Mouse (Mus musculus) activated CD4-positive, CD25-positive, alpha-beta regulatory T cell, adult 4 months (primary cell): ENCODE measurements around the gene Ednrb. TPM values are rescaled to one million over a fixed set of nuclear protein-coding genes. Genes with fewer than 3 reads are reported as not detected.

ENCODE experiments used
- ATAC-seq: one replicate; pipeline ENCODE4 v1.8.0; 2017
- polyA plus RNA-seq, 2 experiments: library from polyadenylated mRNA; unstranded; fragments of 100-300 nt; shearing (Covaris generic); gene quantifications; one replicate each; pipeline ENCODE4 v1.2.1; 2017

Ednrb gene
- not detected for polyA plus RNA-seq

DNA sequence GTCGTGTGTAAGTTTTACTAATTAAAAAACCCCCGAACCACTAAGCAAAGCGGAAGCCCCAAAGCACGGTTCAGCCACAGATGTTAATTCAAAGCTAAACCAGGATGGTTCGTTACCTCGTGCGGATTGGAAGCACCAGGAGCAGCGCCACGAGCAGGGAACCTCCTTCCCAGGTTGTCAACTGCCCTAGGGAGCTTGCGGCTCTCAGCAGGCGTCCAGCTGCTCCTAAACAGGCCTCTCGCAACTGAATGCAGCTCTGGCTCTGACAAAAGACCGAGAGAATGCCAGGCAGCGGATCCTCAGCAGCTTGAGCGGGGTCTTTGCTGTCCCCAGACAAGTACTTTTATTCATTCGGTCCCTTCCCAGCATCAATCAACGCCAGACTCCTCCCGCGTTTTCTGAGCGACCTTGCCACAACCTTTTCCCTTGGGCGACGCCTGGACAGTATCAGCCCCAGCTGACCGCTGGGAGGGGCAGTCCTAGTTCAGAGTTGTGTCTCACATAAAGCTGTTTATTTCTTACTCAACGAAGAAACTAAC is at the start of gene Ednrb:
Gene Ednrb (minus strand): TSS at position 392 of the 539 bp plus-strand sequence.
- peak; percentile 28 for ATAC-seq

DNA sequence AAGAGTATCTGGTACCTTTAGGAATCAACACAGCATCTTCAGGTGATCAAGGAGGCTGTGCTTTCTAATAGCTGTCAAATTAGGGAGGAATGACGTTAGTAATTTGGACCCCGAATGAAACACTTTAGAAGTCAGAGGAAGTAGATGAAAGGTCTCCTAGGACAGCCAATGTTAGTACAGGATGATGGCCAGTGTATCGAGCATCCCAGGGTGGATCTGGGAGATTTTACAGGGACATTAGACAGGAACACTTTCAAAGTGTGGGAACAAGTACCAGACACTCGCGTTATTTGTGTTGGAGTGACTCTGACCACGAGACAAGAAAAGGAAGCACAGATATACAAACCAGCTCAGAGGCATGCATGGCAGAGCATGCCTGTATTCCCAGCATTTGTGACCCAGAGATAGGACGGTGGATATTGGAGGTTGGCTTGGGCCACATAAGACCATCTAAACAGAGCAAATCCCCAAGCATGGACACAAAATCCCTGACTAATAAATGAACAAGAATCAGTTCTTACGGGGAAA is 48.3 kb upstream of the Ednrb start:
- no peak for ATAC-seq

DNA sequence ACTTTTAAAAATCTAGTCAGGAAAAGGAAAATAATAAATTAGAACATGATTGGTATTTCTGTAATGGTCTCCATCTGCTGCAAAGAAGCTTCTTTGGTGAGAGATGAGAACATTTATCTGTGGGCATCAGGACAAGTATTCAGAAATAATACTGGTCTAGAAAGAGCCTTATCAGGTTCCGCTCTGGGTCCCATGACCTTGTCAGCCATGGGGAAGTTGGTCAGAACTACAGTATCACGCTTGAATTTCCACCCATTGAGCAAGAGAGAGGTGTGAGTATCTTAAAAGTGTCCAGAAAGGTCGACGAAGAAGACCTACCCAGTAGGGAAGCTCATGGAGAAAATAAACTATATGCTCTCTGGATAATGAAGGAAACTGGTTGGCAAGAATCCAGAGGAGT is 46.6 kb upstream of the Ednrb start:
- ATAC-seq = no peak

DNA sequence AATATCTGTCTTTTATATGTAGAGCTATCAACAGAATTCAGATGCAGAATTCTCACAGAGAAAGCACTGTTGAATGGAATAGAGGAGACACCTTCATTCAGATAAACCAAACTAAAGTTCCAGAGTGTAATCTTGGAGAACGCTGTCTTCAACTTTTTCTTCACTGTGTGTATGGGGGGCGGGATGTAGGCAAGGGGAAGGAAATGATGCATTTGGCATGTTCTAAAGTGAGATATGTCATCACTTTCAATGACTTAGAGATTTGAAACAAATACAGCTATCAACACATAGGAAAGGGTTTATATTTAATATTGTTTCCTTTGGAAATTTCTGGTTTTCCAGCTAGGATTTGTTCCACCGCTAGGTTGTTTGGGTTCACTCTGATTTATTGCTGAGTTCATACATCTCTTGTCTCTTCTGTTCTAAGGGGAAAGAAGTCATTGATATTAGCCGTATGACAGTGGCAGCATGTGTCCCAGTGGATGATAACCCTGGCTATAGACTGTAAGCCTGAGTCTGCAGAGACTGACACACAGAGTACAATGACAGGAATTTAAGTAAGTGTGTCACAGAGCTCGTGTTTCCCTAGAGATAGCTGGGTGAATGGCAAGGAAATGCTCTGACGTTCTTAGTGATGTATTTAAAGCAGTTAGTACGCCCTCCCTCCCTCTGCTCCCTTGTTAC is 40.8 kb upstream of the Ednrb start:
- ATAC-seq = no peak

DNA sequence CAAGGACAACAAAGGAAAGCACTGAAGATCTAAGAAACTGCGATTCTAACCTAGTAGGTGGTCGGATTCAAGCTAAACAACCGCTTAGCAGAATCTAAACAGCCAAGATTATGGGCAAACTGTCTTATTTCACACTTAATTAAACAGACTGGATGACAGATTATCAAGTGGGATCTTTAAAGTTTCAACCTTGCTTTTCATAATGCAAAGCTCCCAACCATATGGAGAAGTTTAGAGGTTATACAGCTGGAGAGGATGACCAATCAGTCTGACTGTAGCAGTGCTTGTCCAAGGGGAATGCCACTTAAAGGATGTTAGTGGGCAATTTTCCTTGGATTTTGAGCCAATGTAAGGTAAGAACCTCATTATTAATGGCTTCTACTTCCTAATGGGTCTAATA is 38.7 kb upstream of the Ednrb start:
- no peak for ATAC-seq

DNA sequence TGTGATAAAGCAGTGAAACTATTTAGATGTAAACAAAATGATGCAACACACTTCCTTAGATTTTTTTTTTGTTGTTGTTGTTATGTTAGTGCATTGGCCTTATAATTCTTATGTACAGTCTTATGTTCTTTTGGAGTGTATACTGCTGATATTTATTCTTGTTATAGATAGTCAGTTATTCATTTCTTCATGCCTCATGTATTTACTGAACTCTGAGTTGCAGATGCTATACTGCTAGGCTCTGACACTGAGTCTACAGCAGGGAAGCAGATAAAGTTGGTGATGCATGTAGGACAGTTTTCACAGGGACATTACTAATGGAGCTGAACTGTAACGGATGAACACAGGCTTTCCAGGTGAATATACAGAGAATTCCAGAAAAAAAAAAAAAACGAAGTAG is 32.9 kb upstream of the Ednrb start:
- no peak for ATAC-seq

DNA sequence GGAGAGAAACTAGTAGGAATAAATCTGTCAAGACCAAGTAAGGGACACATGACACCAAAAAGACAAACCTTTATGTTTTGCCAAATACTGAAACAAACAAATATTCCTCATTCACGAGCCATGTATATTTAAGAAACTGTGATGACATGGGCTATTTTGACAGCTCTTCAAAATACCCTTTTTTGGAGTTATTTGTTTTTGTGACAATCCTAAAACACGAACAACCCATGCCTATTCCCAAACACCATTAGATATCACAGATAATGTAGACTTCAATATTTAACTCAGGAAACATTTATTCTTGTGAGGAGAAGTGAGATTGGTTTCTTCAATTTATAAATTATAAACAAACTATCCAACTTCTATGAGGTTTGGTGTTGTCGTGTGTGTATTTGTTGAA is 32.4 kb upstream of the Ednrb start:
- ATAC-seq = no peak

DNA sequence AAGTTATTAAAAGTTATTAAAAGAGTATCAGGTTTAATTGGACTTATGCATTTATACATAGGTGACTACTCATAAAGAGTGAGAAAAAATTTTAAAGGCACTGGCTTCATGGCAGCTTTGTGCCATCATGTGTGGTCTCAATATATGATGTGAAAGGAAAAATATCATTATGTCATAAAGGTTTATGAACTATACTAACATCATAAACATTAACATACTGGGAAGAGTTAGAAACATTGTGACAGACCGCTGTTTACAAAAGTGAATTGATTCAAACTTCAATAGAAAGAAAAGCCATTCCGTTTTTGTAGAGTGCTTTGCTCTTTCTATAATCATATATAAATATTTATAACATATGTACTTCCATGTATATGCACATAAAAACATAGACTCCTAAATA is 22.4 kb upstream of the Ednrb start:
- ATAC-seq = no peak

DNA sequence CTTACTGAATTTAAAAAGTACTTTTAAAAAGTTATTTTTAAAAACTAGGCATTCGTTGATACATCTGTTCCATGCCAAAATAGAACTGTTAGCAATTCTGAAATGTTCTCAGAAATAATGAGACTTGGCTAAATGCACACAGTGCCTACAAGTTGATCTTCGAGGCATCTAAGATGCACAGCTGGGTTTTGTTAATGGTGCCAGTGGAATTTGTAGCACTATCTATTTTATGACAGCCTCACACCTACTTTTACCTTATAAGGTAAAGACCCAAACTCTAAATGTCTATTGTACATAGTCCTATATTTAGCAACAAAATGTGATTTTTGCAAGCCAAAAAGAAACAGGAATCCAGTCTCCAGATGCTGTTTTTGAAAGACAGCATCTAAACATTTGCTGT is 21.0 kb upstream of the Ednrb start:
- ATAC-seq = no peak

DNA sequence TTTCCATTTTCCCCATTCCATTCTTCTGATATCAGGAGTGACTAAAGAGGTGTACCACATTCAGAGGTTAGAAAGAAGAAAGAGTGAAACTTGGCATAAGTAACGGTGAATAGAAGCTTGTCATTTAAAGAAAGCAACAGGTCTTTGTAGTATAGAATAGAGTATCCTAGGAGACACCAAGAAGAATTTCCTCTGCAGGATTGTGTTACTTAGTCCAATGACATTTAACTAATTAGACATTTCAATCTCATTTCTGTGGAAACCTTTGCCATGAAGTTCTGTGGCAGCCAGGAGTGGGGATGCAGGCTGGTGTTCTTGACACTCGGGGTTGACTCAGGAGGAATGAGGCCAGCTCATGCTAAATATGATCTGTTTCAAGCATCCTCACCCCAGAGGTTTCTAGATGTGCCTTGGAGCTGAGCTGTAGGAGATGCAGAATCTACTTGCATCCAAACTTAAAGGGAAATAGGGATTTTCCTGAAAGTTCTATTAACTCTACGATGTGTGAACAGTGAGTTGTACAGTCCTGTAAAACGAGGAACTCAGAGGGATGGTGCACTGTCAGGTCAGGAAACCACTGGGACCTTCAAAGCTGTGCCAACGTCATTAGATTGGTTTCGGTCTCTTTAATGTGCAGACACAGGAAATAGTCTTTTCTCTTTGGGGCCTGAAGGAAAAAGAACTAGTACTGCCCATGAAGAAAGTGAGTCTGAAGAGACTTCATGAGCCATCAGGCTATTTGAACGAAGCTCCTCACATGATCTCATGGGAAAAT is 6.1 kb upstream of the Ednrb start:
- peak; percentile 82 for ATAC-seq

DNA sequence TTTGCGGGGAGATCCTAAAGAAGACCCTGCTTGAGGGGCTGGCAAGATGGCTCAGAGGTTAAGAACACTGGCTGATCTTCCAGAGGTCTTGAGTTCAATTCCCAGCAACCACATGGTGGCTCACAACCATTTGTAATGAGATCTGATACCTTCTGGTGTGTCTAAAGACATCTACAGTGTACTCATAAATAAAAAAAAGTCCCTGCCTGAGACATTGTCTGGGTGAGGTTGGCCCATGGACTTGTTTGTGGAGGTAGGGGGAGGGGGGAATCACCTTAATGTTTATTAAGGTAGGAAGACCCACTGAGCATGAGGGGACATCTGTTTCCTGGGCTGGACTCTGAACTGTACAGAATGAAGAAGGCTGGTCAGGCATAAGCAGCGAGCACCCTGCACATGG is 1.5 kb upstream of the Ednrb start:
- ATAC-seq = no peak

DNA sequence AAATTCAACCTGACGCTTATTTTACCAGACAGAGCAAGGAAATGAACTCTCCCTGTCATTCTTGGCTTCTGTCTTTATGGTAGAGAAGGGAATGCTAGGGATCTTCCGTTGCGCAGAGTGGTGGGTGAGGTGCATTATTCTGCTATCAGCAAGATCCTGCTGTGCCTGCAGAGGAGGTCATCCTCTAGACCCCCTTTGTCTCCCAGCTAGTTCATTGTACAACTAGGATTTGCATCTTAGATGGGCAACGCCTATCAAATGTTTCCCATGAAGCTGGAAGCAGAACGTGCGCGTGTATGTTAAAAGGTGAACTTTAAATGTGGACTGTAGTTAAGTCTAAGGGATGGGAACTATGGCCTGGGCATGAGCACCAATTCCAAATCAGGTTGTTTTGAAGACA is 742 bp upstream of the Ednrb start:
- ATAC-seq = no peak

DNA sequence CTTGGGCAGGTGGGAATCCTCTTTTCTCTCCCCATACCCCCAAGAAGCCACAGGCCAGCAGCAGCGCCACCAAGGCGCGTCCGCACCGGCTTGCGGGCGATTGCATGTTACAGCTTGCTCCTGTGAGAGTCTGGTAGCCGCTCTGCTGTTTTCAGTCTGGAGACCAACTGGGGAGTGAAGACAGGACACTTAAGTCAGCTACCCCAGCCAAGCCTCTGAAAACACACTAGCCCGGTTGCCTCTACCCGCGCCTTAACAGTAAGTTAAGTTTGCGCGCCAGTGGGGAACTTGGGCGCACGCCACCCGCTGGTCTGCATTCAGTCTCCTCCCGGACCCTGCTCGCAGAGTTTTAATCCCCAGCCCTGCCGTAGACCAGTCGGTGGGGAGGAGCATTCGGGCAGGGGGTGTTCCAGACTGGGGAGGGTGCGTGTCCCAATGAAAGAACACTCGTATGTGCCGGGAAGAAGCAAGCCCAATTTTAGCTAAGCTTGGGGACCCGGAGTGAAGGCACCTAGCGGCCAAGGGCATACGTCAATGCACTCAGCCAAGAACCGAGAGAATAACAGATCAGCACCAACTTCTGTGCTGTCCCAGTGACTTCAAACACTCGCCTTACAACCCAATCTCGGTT is 716 bp downstream of the Ednrb start:
- ATAC-seq = no peak

DNA sequence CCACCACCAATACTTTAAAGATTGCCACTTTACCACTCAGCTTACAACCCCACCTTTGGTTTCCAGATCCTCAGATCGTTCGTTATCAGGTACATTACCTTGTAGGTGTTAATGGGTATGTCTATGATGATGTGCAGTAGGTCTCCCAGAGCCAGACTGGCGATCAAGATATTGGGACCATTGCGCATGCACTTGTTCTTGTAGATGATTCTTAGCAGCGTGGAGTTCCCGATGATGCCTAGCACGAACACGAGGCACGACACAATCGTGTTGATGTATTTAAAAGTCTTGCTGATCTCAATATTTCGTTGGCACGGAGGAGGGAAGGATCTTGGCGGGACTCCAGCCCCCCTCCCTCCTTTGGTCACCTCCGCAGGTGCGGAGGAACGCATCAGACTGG is 1.3 kb downstream of the Ednrb start:
- ATAC-seq = no peak

DNA sequence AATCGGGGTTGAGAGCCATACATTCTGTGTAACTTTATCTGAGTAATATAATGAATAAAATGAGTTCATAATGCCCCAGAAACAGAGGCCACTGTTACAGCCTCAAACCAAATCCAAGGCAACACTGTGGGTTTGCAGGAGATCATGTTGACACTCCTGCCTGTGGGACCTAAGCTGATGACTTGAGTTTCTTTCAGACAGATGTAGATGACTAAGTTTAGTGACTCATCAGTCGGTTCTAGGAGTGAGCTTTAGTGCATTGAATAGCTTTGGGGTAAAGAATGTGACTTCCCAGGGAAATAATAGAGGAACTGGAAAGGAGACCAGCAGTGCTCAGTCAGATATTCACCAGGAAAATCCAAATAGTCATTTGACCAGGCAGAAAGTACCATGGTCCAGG is 3.8 kb downstream of the Ednrb start:
- ATAC-seq = no peak

DNA sequence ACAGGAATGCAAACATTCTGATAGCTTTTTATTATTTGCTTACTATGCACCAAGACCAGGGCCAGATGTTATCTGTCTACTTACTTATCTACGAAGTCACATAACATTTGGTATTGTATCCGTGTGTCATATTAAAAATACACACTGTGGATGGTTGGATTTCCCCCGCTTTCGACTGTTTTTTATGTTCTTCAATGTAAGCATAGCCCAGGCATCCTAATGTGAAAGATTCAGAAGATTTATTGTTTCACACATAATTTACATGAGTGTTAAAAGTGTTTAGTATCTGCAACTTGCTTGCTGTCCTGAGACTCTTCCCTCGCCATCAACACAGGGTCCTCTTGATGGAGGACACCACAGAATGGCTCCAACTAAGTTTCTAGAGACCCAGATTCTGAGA is 5.3 kb downstream of the Ednrb start:
- ATAC-seq = no peak

DNA sequence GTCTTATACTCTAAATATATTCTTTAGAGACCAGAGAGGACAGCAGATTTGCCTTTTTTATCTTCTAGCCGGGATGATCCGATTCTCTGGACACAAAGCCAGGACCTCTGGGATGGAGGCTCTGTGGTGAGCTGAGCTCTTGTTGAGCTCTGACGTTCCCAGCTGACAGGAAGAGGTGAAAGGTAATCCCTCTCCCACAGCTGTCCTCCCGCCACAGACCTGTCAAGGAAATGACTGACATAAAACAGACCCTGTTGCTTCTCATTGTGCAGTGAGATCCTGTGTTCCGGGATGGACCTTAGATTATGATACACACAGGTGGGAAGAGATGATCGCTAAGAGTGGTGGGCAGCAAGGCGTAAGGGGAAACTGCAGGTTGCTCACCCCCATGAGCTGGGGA is 9.6 kb downstream of the Ednrb start:
- ATAC-seq = no peak

DNA sequence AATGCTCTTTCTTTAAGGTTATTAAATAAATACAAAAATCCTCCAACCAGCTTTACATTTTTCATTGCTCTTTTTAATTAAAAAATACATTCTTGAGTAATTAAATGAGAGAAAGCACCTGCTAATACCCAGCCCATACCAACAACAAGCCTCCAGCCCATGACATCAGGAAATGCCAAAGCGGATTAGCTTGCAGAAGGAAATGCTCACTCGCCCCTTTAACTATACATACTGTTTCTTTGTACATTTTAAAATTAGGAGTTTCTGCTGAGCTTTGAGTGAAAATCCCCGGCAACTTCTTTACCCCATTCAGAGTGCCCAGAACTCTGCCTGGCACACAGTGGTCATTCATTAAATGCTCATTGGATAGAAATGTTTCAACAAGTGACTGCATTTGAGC is 10.1 kb downstream of the Ednrb start:
- ATAC-seq = no peak

DNA sequence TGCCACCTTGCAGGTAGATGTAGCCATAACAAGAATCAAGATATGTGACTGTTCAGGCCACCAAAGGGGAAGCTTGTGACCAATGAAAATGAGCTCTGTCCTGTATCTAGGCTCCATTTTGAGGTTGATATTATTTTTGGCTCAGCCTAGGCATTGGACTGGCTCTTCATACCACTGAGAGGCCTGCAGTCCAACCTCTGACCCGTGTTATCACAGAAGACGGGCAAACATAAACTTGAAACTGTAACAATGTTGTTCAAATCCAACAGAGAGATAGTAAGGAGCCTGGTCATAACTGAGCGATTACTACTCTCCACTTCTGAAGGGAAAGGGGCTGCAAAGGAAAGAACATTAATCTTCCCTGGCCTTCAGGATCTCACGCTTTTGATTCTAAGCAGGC is 11.7 kb downstream of the Ednrb start:
- ATAC-seq = no peak

DNA sequence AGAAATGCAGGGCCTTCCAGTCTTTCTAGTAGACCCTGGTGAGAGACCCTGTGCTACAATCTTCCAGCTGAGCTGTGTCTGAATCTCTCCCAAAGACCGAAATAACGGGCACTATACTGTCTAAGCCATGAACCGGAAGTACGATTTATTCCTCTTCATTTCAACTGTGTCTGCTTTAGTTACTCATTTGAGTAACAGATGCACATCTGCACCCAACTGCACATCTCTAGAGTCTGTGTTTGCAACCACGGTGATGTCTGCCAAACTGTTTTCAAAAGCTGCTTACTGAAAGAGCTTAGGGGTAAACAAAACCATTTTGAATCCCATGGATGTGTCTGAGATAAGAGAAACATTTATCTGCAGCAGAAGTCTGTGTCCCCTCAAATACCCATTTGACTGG is 13.2 kb downstream of the Ednrb start:
- ATAC-seq = no peak

DNA sequence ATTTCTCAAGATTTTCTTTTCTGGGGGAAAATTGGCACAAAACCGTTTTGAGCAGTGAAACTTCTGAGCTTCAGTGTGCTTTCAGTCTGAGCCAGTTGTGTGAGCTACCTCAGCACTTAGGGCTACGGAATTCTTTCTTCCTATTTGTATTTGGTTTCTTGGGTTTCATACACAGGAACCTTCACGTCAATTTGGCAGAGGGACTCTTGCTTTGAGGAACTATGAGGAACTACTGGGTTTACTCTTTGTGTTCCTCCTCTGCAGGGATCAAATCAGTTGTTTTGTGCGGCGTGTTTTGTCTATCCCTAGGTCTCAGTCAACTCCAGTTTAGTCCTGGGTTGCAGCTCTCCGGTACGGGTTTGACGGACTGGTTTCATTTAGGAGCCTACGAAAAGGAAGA is 17.9 kb downstream of the Ednrb start:
- no peak for ATAC-seq

DNA sequence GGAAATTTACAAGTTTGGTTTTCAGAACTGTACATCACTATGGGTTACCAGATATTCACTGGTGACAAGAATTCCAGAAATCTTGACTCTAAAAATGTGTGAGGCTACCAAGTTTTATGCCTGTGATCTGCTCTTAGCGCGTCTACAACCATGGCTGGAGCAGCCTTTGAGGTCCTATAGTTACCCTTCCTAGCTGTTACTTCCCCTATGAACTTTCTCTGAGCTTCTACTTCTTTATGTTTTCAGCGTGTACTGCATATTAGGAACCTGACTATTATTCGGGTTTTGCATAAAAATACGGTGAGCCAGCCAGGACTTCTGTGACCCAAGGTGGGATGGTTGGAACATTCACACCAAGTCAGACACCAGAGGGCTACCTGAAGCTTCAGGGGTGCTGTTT is 18.3 kb downstream of the Ednrb start:
- ATAC-seq = no peak

DNA sequence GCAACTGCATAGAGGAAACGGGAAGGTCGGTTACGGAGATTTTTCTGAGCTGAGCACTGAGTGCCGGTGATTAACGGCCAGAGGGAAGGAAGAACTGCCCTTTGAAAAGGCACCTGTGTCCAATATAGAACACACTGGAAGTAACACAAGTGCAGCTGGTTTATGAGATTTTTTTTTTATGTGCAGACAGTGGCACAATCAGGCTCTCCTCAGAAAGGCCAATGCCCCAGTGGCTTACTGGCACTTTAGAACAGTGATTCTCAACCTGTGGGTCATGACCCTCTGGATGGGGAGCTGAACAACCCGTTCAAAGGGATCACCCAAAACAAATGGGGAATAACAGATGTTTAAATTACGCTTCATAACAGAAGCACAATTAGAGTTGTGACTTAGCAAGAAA is 20.7 kb downstream of the Ednrb start:
- ATAC-seq = no peak

DNA sequence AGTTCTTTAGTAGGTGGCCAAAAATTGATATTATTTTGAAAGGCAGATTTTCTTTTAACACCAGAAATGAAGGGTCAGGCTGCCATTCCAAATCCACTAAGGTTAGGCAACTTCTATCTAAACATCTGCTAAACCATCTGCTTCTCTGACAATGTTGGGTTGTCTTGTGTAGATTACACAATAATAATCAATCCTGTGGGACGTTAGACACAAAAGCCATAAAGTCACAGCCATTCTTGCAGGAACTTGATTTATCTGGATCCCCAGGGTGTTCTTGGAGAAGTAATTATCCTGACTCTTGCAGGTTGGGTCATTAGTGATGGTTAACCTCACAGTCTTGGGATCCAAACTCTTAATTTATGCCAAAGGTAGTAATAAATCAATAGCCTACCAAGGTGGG is 21.6 kb downstream of the Ednrb start:
- no peak for ATAC-seq
